Mouse (Mus musculus): ENCODE results near the gene Agpat1.

DNA sequence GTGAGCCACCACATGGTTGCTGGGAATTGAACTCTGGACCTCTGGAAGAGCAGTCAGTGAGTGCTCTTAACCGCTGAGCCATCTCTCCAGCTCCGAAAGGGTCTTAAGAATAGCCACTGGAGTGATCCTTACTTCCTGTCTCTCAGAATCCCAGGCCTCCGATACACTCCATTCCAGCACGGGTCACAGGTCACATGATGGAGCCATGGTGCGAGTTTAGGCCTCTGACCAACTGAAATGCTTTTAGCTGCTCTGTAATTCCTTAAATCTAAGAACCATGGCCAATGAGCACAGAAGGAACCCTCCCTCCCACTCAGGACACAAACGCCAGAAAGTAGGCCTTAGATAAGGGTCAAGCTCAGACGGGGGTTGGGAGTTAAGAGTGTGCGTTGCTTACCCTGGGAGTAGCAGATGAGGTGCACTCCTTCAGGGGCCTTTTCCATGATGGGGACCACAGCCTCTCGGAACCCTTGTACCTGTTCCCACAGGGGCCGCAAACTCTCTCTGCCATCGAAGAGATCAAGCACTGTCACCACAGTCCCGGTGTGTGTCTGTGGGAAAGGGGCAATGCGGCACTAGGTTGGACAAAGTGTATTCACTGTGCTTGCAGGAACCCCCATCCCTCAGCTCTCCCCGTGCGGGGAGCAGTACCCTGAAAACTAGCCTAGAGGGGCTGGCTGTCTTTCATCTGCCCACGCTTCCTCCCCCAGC lies 22.2 kb downstream of the Agpat1 start:
- TF ChIP-seq CTCF (IDR thresholded peaks at IDR 0.05; ENCODE audit: low read depth) (no peak), EP300 (IDR thresholded peaks at IDR 0.05; ENCODE audit: low read depth) (no peak)
